Mouse (Mus musculus) frontal cortex, adult 2 months (tissue): ENCODE data around the gene Aldh9a1. TPM values are rescaled to one million over a fixed set of nuclear protein-coding genes. Genes with fewer than 3 reads are reported as not detected.
"Not testable (repeated sequence)": the region's sequence is repeated elsewhere in the genome, so short reads cannot be mapped to it uniquely, and the experiment has no call there.

Experiments used
- DNase-seq, 2 experiments: peaks; one replicate each; pipeline ENCODE4 v3.0.0; 2022; ENCODE audit warnings: low spot score in 1 of 2; ENCODE audit errors: extremely low spot score in 1 of 2
- polyA plus RNA-seq: library from polyadenylated mRNA; depleted of rRNA; stranded (reverse); fragments of >200 nt; gene quantifications from 2 replicates; pipeline ENCODE4 v1.2.3, GENCODE M21; 2012

Gene Aldh9a1
- polyA plus RNA-seq, 1 experiment: 42.1 TPM

DNA sequence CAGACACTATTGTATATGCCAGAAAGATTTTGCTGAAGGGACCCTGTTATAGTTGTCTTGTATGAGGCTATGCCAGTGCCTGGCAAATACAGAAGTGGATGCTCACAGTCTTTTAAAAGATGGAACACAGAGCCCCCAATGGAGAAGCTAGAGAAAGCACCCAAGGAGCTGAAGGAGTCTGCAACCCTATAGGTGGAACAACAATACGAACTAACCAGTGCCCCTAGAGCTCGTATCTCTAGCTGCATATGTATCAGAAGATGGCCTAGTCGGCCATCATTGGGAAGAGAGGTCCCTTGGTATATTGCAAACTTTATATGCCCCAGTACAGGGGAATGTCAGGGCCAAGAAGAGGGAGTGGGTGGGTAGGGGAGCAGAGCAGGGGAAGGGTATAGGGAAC is 585 bp upstream of the Aldh9a1 start:
- DNase-seq: not testable (repeated sequence)

DNA sequence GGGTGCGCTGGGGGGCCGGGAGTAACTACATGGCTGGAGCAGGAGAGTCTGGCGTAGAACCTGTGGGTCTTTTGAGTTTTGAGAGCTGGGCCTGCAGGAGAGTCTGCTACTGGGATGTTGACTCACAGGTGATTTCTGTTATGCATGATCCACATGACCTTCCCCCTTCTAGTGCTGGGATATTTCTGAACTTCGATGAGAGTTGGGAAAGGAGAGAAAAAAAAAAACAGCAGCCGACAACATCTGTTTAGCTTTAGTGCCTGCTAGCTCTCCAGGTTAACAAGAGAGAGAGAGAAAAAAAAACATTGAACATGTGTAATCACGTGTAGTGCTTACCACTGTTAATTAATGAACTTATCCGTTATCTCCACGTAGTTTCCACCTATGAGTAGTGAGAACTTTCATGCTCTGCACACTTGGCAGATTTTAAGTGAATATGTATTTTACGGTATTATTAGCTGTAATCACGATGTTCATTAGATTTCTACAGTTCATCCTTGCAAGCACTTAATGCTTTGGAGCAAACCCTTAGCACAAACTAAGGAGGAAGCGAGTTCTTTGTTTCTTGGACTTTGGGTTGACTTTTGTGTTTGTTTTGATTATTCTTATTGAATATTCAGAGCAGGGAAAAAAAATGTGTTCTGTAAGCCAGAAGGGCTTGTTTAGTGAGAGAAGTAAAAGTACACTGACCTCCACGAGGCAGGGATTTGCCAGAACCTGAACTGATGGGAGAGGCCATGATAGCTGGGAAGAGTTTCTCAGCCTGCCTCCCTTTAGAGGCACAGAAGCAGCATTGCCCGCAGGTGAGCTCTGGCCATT is 1.0 kb downstream of the Aldh9a1 start:
- no peak for DNase-seq

DNA sequence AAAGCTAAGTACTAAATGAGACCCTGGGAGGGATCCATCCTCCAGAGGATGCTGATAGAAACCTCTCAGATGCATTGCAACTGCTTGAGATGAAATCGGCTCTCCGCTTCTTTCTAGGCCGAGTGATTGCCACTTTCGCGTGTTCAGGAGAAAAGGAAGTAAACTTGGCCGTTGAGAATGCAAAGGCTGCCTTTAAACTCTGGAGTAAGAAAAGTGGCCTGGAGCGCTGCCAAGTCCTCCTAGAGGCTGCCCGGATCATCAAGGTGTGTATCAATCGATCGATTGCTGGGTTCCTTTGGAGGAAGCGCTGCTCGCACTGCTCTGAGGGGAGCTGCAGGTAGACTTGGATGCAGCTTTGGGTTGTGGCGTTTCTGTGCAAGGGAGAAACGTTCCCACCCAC is 2.6 kb downstream of the Aldh9a1 start:
- DNase-seq: no peak

DNA sequence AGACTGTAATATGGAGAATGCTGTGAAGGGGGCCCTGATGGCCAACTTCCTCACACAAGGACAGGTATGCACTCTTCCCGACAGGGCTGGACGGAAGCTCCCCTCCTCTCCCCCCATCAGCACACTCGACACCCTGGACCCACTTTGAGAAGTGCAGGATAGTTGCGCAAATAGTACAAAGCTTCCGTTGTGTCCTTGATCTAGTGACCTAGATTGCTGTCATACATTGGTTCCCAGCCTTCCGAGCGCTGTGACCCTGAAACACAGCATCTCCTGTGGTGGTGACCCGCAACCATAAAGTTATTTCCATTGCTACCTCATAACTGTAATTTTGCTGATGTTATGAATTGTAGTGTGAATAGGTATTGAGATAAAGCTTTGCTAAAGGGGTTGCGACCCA is 7.6 kb downstream of the Aldh9a1 start:
- no peak for DNase-seq

DNA sequence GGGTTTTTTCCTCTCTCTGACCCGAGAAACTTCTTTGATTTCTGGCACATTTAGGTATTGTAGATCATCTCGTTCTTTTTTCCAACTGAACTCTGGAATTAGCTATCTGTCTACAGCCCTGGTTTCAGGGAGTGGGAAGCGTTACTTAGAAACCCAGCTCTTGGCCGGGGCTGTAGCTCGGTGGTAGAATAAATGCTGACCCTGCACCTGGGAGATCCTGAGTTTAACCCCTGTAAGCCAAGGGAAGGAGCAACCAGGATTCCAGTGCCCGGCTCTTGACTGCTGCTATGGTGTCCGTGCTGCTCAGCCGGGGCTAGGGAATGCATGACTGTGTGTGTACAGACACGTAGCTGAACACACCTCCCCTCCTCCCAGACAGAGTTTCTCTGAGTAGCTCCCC is 8.9 kb downstream of the Aldh9a1 start:
- no peak for DNase-seq

DNA sequence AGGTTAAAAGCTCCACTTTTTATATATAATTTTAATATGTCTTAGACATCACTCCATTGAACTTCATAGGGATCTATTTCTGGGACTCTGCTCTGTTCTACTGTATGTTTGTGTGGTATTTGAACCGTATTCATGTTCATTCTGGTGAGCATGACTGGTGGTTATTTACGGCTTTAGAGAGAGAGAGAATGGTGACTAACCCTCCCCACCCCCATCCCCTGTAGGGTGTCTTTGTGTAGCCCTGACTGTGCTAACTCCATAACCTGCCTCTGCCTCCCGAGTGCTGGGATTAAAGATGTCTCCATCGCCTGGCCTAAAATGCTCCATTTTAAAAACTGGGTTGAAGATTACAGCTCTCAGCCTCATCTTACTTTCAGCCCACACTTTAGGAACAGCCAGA is 10.5 kb downstream of the Aldh9a1 start:
- no peak for DNase-seq

DNA sequence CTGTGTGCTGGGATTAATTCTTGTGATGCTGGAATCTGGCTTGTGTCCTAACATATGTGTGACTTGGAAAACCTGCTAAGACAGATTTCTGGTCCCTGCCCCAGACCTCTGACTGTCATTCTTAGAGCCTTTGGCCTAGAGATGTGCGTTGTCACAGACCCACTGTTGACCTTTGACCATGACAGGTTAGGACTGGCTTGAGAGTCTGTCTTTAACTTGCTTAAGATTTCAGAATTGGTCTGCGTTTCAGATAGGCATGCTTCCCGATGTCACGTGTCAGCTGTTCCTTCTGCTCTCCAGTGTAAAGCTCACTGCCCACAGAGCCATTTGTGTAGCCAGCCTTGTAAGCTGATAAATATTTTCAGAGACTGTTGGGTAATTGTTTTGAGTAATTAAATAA is 13.0 kb downstream of the Aldh9a1 start:
- no peak for DNase-seq

DNA sequence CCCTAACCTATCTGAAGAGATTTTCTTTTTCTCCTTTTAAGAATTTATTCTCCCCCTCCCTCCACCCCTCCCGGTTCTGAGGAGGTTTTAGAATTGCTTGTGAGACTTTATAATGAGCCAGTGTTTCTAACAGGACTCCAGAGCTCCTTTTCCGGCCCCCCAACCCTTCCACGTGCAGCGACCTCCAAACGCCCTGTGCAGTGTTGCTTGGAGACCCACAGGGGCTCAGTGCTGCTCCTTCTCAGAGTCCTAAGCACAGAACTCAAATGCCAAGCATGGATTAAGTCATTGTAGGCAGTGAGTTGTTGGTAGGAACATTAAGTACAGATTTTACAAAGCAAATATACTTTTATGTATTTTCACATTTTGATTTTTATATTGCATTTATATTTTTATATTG is 13.5 kb downstream of the Aldh9a1 start:
- no peak for DNase-seq

DNA sequence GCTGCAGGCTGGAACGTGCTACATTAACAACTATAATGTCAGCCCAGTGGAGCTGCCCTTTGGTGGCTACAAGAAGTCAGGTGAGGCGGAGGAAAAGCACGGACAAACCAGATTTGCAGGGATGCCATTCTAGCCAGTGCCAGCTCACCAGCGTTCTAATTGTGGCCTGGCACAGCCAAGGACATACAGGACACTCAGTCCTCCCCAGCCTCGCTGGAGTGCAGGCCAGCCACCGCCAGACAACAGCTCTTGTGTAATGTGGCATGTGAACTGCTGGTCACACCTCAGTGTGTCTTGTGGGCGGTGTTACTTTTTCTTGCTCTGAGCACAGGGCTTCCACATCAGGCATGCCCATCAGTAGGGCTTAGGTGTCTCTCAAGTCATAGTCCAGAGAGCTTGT is 16.0 kb downstream of the Aldh9a1 start:
- DNase-seq: no peak

DNA sequence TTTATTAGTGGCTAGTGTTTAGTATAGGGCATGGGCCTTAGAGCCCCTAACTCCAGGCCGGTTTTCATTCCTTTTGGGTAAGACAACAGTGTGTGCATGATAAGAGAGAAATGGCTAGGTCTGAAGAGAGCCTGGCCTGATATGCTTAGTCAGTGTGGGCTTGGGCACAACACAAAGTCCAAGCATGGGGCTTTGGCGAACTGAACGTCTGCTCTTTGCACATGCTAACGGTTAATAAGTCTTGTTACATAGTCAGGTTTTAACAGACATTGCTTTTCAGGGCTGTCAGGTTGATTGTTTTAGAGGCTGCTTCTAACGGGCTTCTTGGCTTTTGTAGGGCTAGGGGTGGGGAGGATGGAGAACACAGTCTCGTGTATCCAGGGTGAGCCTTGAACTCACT is 16.8 kb downstream of the Aldh9a1 start:
- no peak for DNase-seq

DNA sequence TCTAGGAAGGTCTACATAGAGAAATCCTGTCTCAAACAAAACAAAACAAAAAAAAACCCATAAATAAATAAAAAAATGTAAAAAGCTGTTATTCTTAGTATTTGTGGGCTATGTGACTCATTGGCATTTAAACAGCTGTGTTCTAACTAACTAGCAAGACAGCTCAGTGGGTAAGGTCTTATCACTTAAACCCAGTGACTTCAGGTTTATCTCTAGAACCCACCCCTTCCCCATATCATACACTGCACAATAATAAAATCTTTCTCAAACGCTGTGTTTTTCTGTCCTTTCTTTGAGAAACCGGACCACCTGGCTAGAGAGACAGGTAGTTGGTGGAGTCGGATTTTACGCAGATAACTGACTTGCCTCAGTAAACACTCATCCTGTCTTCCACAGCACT is 18.2 kb downstream of the Aldh9a1 start:
- DNase-seq: no peak

DNA sequence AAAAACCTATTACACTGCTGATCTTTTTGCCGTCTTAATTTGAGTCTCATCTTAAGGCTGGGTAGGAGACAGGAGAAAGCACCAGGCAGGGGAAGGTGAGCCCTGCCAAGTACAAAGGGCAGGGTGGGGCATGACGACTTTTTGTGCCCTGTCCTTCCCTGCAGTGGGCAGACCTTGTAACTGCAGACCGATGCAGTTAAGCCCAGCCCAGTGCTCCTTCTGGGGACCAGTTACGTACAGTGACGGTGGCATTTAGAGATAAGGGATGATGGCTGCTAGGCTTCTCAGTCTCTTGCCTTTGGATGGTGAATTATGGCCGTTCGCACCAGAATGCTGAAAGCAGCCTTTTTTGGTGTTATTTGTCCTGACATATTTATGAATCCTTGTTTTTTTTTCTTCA is 18.7 kb downstream of the Aldh9a1 start:
- DNase-seq: no peak

DNA sequence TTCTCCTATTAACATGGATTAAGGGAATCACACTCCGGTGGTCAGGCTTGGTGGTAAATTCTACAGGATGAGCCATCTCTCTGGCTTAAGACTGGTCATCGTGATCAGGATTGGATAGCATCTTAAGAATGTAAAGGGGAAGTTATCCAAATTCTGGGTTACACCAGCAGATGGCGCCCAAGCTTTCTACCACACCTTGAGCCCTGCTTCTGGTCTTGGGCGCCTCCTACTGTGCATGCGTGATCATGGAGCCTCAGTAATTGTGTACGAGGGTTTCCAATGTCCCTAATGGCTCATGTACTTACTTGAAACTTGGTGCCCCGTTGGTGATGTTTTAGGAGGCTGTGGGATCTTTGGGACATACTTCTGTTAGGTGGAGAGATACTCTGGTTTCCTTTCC is 20.1 kb downstream of the Aldh9a1 start:
- peak; percentile 78 to 96 for DNase-seq

DNA sequence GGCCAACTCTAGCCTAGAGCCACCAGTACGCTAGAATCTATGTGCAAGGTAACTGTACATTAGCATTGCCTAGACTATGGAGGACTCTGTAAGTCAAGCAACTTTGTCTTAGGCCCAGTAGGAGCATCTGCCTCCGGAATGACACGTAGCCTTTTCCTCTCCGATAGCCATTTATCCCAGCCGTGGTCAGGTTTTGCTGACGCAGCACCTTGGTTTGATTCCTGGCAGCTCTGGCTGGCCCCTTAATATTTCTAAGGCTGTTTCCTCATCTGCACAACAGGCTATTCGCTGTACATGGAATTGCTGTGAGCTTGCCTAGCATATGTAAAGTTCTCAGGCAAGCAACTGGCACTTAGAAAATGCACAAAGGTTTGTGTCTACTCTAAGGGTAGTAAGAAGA is 22.9 kb downstream of the Aldh9a1 start:
- no peak for DNase-seq

DNA sequence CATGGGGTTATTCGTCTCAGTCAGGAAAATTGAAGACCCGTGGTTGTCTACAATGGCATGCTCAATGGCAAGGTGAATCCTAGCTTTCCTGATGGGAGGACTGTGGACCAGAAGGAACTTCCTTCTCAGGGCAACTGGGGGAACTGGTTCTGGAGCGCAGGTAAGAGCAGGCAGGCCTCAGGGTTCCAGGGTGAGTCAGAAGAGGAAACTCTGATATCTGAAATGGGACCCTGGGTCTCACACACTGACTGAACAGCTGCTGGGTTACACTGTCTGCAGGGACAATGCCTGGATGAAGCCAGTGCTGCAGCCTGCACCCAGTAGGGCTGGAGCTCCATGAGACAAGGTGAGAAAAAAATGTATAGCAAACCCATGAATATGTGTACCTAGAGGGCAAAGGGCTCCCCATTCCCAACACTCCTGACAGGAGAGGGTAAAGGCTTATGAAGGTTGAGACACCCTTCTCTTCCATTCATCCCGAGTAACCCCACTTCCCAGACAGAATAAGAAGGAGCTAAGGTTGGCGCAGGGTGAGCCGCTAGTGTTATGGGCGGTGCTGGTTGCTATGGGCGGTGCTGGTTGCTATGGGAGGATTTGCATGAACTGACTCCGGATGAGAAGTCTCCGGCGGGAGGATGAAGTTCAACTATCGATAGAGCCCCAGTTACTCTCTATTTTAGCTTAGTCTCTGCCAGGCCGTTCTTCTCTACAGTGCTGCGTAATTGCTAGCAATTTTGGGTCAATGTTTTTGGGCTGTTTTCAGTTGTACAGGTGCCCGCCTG is 24.4 kb downstream of the Aldh9a1 start:
- no peak for DNase-seq

DNA sequence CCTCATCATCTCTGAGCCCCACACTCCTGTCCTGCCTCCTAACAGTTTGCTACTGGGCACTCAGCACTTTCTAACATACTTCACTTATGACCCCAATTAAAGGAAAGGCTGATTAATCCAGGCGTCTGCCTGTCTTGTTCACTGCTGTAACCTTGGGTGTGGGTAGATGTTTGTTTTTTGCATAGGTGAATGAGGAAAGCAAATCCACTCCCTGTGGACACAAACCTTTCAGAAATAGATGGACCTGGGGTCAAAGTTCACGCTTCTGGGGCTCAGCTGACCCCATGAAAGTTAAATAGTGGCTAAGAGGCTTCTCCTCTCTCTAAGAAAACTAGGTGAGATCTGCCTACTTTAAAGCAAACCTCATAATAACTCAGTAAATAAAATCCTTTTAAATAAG is 25.2 kb downstream of the Aldh9a1 start:
- DNase-seq: no peak

DNA sequence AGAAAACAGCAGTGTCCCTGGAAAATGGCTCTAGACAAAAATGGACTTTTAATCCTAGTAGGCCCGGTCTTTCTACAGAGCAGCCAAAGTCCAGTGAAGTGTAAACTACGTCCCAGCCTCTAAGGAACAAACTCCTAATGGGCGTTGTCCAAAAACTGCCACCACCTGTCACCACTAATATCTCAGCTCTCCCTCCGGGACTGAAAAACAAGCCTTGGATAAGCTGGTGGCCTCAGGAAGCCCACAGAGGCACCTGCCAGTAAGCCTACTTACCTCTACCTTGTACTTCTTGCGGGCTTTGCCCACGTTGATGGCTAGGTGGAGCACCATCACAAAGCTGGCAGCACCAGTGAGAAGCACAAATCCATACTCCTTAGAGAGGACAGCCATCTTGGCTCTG is 28.2 kb downstream of the Aldh9a1 start:
- DNase-seq: no peak

DNA sequence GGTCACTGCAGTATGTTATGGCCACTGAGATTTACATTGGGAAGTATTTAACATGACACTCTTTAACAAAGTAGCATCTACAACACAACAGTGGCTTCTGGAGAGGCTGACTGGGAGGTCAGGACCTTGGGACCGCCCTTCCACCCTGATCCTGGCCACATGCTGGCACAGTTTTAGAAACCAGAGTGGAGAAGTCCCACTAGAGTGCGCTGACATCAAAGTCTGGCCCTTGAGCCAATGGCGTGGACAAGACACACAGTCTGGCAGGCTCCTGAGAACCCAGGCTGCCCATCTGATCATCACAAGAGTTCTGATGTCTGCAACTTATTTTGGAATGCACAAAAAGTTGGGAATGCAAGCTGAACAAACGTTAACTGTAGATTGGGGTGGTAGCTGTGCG is 30.0 kb downstream of the Aldh9a1 start:
- DNase-seq: no peak

DNA sequence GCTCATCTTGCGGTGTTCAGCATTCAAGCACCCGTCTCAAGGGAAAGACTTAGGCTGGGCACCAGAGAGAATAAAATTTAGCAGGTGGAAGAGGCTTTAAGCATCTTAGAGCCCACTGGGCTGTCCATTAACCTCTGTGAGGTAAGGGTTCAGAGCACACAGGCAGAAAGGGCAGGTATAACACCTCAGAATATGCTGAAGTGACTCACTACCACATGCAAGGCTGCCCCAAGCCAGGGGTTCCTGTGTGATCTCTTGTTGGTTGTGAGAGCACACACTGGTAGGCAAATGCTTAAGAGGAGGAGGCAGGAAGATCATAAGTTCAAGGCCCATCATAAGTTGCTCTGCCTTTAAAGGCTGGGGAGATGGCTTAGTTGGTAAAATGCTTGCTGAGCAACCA is 30.4 kb downstream of the Aldh9a1 start:
- no peak for DNase-seq

DNA sequence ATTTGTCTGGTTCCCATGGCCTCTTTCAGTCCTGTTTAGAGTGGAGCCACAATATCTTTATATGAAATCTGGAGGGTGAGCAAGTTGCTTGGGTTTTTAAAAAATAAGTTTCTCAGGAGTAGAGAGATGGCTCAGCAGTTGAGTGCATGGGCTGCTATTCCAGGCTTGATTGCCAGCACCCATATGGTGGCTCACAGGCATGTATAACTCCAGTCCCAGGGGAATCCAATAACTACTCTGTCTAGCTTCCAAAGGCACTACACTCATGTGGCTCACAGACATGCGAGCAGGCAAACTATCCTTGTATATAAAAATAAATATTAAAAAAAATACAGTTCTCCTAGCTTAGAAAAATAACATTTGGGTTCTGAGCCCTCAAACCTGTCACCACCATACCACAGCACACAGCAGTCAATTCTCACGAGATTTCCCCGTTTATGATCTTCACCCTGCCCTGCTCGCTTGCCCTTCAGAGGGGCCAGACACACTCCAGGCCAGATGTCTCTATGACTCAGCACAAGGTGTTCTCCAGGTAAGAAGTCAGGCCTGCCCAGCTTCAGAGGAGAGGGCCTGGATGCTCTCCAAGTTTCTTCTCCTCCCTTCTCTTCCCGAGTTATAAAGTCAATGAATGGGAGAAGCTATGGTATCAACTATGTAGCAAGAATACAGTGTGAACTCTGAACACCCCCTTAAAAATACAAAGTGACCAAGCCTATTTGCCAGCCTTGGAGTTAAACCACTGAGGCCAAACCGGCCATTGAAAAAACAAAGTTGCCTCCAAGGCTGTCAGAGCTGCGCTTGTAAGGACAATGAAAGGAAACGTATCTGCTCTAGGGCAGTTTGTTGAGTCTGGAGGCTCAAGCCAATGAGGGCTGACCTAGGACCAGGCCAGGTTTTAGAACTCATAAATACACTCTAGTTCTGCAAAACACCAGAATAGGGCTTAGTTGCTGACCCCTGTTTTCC is 31.5 kb downstream of the Aldh9a1 start:
- no peak for DNase-seq

DNA sequence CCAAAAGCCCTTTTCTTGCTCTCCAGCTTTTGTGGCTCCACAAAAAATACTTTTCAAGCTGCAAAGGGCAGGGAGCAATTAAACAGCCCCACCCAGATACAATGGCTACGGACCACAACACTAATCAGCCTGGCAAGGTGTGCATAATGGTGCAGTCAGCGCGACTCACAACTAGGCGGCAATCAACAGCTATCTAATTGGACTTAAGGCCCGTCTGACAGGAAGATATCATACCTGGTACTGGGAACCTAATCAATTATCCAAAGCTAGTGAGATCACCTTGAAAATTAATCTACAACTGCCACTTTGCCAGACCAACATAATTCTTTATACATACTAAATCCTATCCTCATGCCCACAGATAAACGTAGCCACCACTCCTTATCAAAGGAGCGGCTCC is 32.5 kb downstream of the Aldh9a1 start:
- no peak for DNase-seq
